Mouse (Mus musculus) small intestine, adult 2 months (tissue): ENCODE data around the gene Eya3.

Experiments
- CTCF ChIP-seq: fragments of 200-500 bp; IDR thresholded peaks from 2 replicates; pipeline ENCODE4 v1.5.1; 2012; ENCODE audit warnings: low read depth, mild to moderate bottlenecking, control low read depth, inconsistent platforms, low read length, moderate library complexity, mixed read lengths; ENCODE audit not compliant: insufficient replicate concordance, insufficient read length; ENCODE audit errors: extremely low read depth
- POLR2A ChIP-seq: fragments of 200-500 bp; IDR thresholded peaks from 2 replicates; pipeline ENCODE4 v1.6.1; 2012; ENCODE audit warnings: low read depth, mild to moderate bottlenecking, control low read depth, inconsistent platforms, low read length, moderate library complexity

- no peak for TF ChIP-seq CTCF
- no peak for TF ChIP-seq POLR2A
Observed at GRCm38 (mm10) chr4:132600465-132600864, 38.3 kb upstream of the Eya3 start.
